Mouse (Mus musculus) stomach, embryonic 16.5 days (tissue): ENCODE data around the gene Parp16. TPM values are rescaled to one million over a fixed set of nuclear protein-coding genes. Genes with fewer than 3 reads are reported as not detected.

Experiments
- ATAC-seq: fragments of 200-750 bp; cut with Nextera tagmentation; 2 replicates; pipeline ENCODE4 v1.8.0; 2017; ENCODE audit warnings: moderate number of reproducible peaks, moderate TSS enrichment; ENCODE audit not compliant: insufficient read depth, low FRiP score
- H3K27ac ChIP-seq: fragments of 300-500 bp; sonication (generic); 2 replicates; pipeline ENCODE4 v1.5.1; 2014; ENCODE audit warnings: low read length
- H3K27me3 ChIP-seq: fragments of 300-500 bp; sonication (generic); 2 replicates; pipeline ENCODE4 v1.6.1; 2014; ENCODE audit warnings: low read length, control low read depth, mixed read lengths; ENCODE audit not compliant: control insufficient read depth, insufficient read depth
- H3K36me3 ChIP-seq: fragments of 300-500 bp; sonication (generic); 2 replicates; pipeline ENCODE4 v1.6.1; 2014; ENCODE audit warnings: low read length; ENCODE audit not compliant: control insufficient read depth, insufficient read depth
- H3K4me1 ChIP-seq: fragments of 300-500 bp; sonication (generic); 2 replicates; pipeline ENCODE4 v1.6.1; 2014; ENCODE audit warnings: low read length, control low read depth, mixed read lengths; ENCODE audit not compliant: control insufficient read depth, insufficient read depth
- H3K4me2 ChIP-seq: fragments of 300-500 bp; sonication (generic); 2 replicates; pipeline ENCODE4 v1.6.1; 2014; ENCODE audit warnings: low read depth, low read length, mixed read lengths
- H3K4me3 ChIP-seq: fragments of 300-500 bp; sonication (generic); replicated peaks from 2 replicates; pipeline ENCODE4 v1.5.1; 2014; ENCODE audit warnings: mild to moderate bottlenecking, low read length
- H3K9ac ChIP-seq: fragments of 300-500 bp; sonication (generic); 2 replicates; pipeline ENCODE4 v1.6.1; 2014; ENCODE audit warnings: low read length
- H3K9me3 ChIP-seq: fragments of 300-500 bp; sonication (generic); replicated peaks from 2 replicates; pipeline ENCODE4 v1.6.1; 2016; ENCODE audit warnings: low read length, control low read depth; ENCODE audit not compliant: control insufficient read depth
- WGBS: fragments of 180-500 bp; shearing (Covaris S2); extraction: QIAGEN DNeasy Blood & Tissue Kit; methylation state at CpG from one replicate; pipeline ENCODE4 v1.1.7; 2014; 5-methylcytosine and 5-hydroxymethylcytosine counted together
- polyA plus RNA-seq: library from polyadenylated mRNA; unstranded; fragments of >200 nt; fragmentation: Nextera tagmentation; extraction: Ambion mirVana; gene quantifications from 2 replicates; pipeline ENCODE4 v1.2.1, GENCODE M21; 2015

The Parp16 gene
- polyA plus RNA-seq, 1 experiment from 2014 or later = 7.6 TPM

DNA sequence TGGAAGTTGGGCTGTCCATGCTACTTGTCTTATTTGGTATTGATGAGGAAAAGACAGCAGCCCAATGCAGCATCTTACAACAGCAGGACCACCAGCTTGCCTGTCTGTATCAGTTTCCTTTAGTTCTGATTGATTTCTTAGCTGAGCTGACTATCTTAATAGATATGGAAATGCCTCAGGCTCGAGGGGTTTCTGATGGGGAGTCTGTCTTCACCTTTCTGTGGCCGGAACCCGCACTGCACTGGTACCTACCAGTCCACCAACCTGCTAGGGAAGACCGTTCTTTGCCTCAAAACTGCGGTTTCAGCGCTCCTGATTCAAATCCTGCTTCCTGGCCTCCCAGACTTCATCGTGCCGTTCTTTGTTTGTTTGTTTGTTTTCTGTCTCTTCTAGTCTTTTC is 33.3 kb upstream of the Parp16 start:
- no peaks in the 10 kb centered on the region for H3K36me3 ChIP-seq
- H3K4me1 ChIP-seq = peaks cover 4% of the 10 kb centered on the region; the same call in 1 of the 2 replicates
- no peak overlapping the region for H3K4me3 ChIP-seq
- 41% methylated on average over 8 of the region's 8 CpGs for WGBS
- no peak for ATAC-seq
- no peak overlapping the region for H3K9ac ChIP-seq
- no peak overlapping the region for H3K27ac ChIP-seq
- H3K9me3 ChIP-seq = no peaks in the 10 kb centered on the region
- H3K27me3 ChIP-seq = peaks cover 34% of the 10 kb centered on the region
- no peak overlapping the region for H3K4me2 ChIP-seq

GRCm38 (mm10) chr9:65162711-65163639 is 32.2 kb upstream of the Parp16 start:
- ATAC-seq = 0 out of 2 replicates have a peak, but pooled peaks have one; percentile 37
- Histone ChIP-seq H3K27ac (no peak overlapping the region), H3K4me2 (peak overlapping the region; percentile 84), H3K9ac (peak overlapping the region; percentile 59), H3K9me3 (no peaks in the 10 kb centered on the region), H3K4me1 (peaks cover 4% of the 10 kb centered on the region; the same call in 1 of the 2 replicates), H3K4me3 (peak overlapping the region; percentile 47), H3K36me3 (no peaks in the 10 kb centered on the region), H3K27me3 (peaks cover 34% of the 10 kb centered on the region)
- 2% methylated on average over 62 of the region's 69 CpGs for WGBS

DNA sequence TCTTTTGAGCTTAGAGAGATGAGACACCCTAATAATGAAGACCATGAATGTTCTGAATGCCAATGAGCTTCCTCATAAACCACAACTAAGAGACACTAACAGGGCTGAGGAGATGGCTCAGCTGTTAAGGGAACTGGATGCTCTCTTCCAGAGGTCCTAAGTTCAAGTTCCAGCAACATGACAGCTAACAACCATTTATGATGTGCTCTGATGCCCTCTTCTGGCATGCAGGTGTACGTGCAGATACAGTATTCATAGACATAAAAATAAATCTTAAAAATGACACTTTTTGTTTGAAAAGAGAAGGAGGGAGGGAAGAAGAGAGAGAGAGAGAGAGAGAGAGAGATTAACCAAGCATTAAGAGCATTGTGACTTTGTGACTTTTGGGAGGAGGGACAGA is 30.3 kb upstream of the Parp16 start:
- Histone ChIP-seq H3K4me2 (no peak overlapping the region), H3K27me3 (peaks cover 34% of the 10 kb centered on the region), H3K9me3 (no peaks in the 10 kb centered on the region), H3K4me3 (no peak overlapping the region), H3K9ac (no peak overlapping the region), H3K27ac (no peak overlapping the region), H3K36me3 (no peaks in the 10 kb centered on the region), H3K4me1 (peaks cover 4% of the 10 kb centered on the region; the same call in 1 of the 2 replicates)
- WGBS = 15% methylated on average over 1 of the region's 1 CpGs
- no peak for ATAC-seq

DNA sequence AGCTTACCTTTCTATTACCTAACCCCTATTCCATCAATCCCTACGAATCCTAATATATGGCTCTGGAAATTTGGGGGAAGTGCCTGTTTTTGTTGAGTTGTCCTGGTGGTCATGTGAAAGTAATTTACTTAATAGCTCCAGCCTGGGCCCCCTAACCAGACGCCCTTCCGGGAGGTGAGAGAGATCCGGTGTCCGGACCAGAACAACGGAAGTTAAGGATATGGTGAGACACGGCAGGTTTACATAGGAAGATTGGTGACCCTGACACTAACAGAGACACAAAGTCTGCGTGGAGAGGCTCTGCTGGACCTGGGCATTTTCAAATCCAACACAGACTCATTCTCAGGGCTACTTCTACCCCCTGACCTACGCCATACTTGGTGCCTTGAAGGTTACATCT is 28.8 kb upstream of the Parp16 start:
- no peak overlapping the region for H3K27ac ChIP-seq
- H3K4me3 ChIP-seq = no peak overlapping the region
- H3K36me3 ChIP-seq = no peaks in the 10 kb centered on the region
- WGBS = 51% methylated on average over 9 of the region's 9 CpGs
- peaks cover 4% of the 10 kb centered on the region; the same call in 1 of the 2 replicates for H3K4me1 ChIP-seq
- H3K9me3 ChIP-seq = no peaks in the 10 kb centered on the region
- no peak overlapping the region for H3K4me2 ChIP-seq
- peaks cover 29% of the 10 kb centered on the region for H3K27me3 ChIP-seq
- H3K9ac ChIP-seq = no peak overlapping the region
- ATAC-seq = no peak

DNA sequence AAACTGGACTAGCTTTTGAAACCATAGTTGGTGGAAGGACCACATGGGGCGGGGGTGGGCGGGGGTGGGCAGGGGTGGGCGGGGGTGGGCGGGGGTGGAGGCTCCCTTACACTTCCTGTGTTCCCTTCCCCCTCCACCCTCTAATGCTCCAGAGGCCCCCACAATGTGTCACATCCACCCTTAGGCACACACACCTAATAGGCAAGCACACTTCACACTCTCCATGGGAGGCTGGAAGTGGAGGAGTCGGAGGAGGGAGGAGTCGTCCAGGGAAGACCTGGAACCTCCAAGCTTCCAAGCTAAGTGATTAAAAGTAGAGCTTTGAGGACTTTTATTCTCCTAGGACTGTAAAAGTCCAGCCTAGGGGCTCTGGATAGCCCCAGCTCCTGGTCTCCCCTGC is 26.6 kb upstream of the Parp16 start:
- whole genome bisulfite sequencing = 44% methylated on average over 6 of the region's 6 CpGs
- no peak overlapping the region for H3K4me3 ChIP-seq

GRCm38 (mm10) chr9:65168952-65169351 is 26.2 kb upstream of the Parp16 start:
- H3K27ac ChIP-seq = no peak overlapping the region

More for the DNA sequence above, 26.6 kb upstream of the Parp16 start:
- no peaks in the 10 kb centered on the region for H3K9me3 ChIP-seq
- H3K4me2 ChIP-seq = no peak overlapping the region
- H3K36me3 ChIP-seq = no peaks in the 10 kb centered on the region
- no peaks in the 10 kb centered on the region for H3K4me1 ChIP-seq
- ATAC-seq = no peak; the same call in 1 of the 2 replicates
- H3K27me3 ChIP-seq = peaks cover 7% of the 10 kb centered on the region
- no peak overlapping the region for H3K27ac ChIP-seq
- no peak overlapping the region for H3K9ac ChIP-seq

GRCm38 (mm10) chr9:65172654-65173053 is 22.5 kb upstream of the Parp16 start:
- no peak overlapping the region for H3K27ac ChIP-seq
- ATAC-seq = no peak
- no peak overlapping the region for H3K9ac ChIP-seq
- no peaks in the 10 kb centered on the region for H3K36me3 ChIP-seq
- H3K4me2 ChIP-seq = no peak overlapping the region
- no peaks in the 10 kb centered on the region for H3K9me3 ChIP-seq
- H3K4me1 ChIP-seq = peaks cover 9% of the 10 kb centered on the region
- no peak overlapping the region for H3K4me3 ChIP-seq
- no peaks in the 10 kb centered on the region for H3K27me3 ChIP-seq
- WGBS = 47% methylated on average over 9 of the region's 9 CpGs

More at GRCm38 (mm10) chr9:65168952-65169351, 26.2 kb upstream of the Parp16 start:
- Histone ChIP-seq H3K9me3 (no peaks in the 10 kb centered on the region), H3K27me3 (peaks cover 3% of the 10 kb centered on the region; the same call in 1 of the 2 replicates), H3K36me3 (no peaks in the 10 kb centered on the region), H3K4me3 (no peak overlapping the region), H3K4me2 (no peak overlapping the region), H3K4me1 (no peaks in the 10 kb centered on the region), H3K9ac (no peak overlapping the region)
- ATAC-seq = no peak
- WGBS = 41% methylated on average over 4 of the region's 4 CpGs

GRCm38 (mm10) chr9:65175234-65175938 is 19.8 kb upstream of the Parp16 start:
- ATAC-seq = no peak
- Histone ChIP-seq H3K4me2 (no peak overlapping the region), H3K27ac (no peak overlapping the region), H3K9ac (no peak overlapping the region), H3K27me3 (no peaks in the 10 kb centered on the region), H3K4me3 (no peak overlapping the region), H3K4me1 (peaks cover 33% of the 10 kb centered on the region), H3K36me3 (no peaks in the 10 kb centered on the region), H3K9me3 (no peaks in the 10 kb centered on the region)
- WGBS = 36% methylated on average over 5 of the region's 5 CpGs
